Mouse (Mus musculus): Measurements from ENCODE around the gene Hoxc12.

Hoxc12 gene

DNA sequence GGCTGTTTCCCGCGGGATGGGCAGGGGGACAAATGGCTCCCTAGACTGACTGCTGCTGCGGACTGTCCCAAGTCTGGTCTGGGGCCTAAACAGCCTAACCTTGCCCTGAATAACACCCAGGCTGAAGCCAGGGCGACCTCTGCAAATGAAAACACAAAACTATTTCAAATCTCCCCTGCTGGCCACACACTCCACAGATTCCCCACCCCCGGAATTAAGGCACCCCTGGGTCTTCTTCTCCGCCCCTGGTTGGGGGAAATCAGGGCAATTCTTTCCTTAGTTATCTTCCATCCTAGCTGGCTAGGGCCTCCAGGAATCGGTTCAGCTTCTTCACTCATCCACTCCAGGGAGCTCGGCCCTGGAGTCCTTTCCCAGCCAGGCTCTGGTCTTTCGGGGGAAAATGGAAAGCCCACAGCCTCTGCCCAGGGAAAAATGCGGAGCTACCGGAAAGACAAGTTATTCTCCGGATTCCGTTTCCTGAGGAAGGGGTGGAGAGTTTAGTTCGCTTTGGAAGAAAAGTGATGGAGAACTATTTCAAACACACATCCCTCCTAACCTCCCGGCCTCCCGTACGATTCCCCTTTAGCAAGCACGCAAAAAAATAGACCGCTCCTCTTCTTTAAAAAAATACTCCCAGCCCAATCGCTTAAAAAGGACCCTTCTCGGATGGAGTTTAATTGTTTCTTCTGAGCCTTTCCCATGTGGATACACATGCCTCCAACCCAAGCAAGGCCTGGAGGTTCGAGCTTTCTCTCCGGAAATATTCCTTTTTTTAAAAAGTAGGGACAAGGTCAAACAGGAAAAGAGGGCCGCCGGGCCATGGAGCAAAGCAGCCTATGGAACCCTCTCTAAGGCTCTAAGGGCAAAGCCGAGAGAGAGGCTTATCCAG lies 28.7 kb downstream of the Hoxc12 start:
- DNase-seq, result no peak

DNA sequence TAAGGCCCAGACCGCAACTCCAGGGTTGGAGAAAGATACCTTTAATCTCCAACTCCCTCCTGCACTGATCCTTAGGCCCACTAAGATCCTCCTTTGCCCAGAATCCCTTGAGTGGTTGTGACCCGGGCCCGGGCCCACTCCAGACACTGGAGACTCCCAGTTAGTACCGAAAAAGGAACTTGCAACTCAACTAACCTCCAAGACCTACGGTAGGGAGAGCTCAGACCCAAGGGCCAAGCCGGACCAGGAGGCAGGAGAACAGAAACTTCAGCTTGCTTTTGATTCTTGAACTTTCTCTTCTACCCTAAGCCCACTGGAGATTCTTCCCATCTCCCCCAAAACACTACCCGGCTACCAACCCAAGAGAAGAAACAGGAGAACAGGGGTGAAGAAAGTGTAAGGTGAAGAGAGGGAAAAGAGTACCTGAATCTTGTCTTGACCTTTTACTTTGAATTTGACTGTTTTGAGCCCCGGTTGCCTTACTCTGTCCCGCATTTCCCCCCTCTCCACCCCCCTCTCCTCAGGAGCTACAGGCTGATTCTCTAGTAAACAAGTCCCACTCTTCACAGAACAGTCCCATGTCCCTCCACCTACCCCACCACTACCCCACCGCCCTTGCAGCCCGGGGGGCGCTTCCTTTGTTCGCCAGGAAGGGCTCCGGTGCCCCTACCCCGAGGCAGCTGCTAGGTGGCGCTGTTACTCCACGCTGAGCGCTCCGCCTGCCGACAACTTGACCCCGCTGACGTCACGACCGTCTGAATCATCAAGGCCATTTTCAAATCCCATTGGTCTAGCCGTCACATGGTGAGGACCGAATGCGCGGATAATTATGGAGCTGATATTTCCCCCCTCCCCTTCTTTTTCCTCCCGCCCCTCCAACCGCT lies 29.6 kb downstream of the Hoxc12 start:
- peak; percentile 96 for DNase-seq

DNA sequence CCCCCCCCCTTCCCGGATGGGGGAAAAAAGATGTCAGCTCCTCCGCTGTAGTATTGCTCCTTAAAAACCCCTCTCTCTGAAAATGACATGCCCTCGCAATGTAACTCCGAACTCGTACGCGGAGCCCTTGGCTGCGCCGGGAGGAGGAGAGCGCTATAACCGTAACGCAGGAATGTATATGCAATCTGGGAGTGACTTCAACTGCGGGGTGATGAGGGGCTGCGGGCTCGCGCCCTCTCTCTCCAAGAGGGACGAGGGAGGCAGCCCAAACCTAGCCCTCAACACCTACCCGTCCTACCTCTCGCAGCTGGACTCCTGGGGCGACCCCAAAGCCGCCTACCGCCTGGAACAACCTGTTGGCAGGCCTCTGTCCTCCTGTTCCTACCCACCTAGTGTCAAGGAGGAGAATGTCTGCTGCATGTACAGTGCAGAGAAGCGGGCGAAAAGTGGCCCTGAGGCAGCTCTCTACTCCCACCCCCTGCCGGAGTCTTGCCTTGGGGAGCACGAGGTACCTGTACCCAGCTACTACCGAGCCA lies 30.3 kb downstream of the Hoxc12 start, which contains the start of gene Hoxc10:
TSS of gene Hoxc10 (plus strand) at position 21 of the 536 bp plus-strand sequence.
- no peak for DNase-seq

DNA sequence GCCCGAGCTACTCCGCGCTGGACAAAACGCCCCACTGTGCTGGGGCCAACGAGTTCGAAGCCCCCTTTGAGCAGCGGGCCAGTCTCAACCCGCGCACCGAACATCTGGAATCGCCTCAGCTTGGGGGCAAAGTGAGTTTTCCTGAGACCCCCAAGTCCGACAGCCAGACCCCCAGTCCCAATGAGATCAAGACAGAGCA lies 30.7 kb downstream of the Hoxc12 start, which contains the start of gene Hoxc5:
TSS of gene Hoxc5 (plus strand) at position 132 of the 199 bp plus-strand sequence.
- no peak for DNase-seq

DNA sequence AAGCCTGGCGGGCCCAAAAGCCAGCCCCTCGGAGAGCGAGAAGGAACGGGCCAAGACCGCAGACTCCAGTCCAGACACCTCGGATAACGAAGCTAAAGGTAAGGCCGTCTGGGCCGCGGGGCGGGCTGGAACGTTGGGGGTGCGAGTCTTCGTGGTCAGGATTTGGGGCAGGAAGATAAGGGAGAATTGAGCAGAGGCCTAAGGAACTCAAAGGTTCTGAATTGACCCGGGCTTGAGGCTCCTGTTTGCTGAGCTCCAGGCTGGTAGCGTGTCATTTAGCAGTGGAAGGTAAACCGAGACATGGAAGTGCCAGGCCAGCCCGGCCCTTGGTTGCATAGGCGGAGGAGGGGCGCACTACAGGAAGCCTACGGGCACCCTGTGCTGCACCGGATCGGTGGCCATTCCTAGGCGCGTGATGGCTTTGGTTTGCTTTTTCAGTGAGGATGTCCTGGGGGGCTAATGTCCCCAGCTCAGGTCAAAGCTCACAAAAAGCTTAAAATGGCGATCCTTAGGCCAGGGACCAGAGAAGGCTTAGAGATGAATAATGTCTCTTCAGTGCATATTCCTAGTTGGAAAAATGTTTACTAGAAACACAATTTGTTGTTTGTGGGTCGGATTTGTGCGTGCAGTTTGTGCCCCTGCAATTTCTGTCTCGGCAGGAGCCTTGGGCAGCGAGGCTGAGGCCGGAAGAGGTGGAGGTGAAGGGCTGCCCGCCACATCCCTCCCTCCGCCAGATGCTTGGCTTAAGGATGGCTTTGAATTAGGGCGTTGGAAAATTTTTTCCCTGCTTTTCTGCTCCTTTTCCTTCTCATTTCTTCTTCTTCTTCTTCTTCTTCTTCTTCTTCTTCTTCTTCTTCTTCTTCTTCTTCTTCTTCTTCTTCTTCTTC lies 31.2 kb downstream of the Hoxc12 start:
- no peak for DNase-seq

DNA sequence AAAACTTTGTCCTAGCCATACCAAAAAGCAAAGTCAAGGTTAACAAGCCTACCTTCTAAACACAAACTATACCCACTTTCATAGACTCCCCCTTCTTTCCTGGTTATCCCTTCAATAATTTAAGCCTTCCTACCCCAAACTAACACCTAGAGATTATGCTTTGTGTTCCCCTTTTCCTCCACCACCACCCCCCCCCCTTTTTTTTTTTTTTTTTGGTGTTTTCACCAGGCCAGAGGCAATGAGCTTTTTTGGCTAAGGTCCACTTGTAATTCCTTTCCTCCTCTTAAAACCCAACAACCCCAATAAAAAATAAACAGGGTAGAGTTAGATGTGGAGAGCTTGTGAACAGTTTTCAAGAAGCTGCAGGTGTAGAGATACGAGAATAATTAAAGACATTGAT lies 32.7 kb downstream of the Hoxc12 start:
- no peak for DNase-seq

DNA sequence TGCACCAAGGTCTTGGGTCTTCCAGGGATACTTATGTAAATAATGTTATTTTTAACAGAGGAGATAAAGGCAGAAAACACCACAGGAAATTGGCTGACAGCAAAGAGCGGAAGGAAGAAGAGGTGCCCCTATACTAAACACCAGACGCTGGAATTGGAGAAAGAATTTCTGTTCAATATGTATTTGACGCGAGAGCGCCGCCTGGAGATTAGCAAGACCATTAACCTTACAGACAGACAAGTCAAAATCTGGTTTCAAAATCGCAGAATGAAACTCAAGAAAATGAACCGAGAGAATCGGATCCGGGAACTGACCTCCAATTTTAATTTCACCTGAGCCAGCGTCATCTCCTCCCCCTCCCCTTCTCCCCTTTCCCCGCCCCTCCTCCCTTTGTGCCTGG lies 34.2 kb downstream of the Hoxc12 start:
- DNase-seq, result no peak

DNA sequence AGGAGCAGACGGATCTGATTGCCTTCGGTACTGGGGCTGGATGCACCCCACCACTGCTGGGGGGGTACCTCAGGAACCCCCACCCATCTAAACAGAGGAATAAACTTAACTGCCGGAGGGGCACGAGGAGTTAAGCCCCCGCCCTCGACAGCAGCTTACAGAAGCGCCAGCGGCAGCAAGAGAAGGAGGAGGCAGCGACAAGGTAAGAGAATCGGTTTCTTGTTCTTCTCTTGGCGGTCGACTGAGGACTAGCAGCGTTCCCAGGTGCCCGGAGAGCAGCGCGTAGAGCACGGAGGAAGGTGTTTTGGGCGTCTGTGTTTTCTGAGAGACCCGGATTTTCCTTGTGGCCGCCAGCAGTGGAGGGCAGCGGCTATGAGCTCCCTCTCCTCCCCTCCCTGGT lies 35.7 kb downstream of the Hoxc12 start:
- no peak for DNase-seq

DNA sequence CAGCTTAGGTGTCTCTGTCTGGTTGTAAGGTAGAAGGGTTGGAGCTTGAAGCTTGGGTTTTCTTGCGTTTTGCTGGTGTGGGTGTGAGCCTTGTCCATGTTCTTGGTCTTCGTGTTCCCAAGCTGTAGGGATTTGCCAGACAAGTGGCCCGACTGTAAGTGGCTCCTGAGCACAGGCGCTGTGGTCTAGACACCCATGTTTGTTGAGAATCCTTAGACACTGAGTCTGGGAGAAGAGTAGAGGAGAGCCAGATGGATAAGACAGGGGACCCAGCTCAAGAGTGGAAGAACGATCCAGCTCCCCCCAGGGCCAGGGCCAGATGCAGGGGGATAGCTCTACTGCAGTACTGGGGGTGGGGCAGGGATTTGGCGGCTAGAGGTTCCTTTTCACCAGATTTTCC lies 36.2 kb downstream of the Hoxc12 start:
- DNase-seq, result no peak

DNA sequence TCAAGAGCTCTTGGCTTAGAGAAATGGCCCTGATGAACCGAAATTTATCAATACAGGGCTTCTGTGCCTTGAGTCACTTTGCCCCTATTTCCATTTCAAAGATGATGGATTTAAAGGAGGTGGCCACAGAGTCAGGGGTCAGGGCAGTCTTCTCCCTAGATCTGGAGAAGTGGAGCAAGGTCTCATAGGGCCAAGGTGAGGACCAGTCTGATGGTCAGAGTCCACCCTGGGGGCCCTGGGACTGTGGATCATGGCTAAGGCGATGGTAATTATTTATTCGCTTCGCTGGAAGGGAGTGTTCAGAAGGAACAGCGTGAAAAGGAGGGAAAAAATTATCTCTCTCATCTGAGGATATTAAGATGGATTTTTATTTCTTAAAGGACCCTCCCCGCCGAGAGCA lies 38.5 kb downstream of the Hoxc12 start:
- DNase-seq, result no peak

DNA sequence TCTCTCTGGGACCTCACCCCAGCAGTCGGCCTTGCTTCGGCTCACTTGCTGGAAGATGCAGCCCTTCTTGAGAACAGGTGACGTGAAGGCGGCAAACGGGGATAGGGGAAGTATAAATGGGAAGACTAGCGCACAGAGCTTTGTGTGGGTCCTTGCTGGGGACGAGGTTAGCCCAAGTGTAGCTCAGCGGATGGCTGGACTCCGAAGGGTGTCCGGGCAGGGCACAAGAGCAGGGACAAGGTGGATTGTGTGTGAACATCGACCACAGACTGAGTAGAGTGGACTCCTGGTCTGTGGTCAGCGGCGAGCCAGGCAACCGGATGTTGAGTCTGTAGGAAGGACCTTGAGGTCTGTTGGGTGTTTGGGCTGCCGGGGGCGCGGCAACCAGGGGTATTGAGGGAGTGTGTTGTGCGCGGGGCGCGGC lies 39.1 kb downstream of the Hoxc12 start:
- DNase-seq, result no peak

DNA sequence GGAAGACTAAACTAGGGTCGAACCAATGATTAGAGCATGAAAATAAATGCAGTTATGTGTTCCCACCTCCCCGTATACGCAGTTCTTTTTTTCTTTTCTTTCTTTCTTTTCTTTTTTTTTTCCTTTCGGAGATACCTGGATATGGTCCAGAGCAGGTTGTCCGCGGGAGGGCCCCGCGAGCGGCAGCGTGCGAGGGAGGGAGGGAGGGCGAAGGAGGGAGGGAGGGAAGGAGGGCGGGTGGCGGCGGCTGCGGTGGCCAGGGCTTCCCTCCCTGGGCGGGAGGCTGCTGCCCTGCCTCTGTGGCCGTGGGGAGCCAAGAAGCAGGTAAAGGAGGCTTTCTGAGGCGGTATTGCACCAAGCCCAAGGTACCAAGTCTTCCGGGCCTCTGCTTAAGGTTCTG lies 39.6 kb downstream of the Hoxc12 start, which contains the start of gene Hoxc9:
TSS of gene Hoxc9 (plus strand) at position 269 of the 400 bp plus-strand sequence.
- no peak for DNase-seq

DNA sequence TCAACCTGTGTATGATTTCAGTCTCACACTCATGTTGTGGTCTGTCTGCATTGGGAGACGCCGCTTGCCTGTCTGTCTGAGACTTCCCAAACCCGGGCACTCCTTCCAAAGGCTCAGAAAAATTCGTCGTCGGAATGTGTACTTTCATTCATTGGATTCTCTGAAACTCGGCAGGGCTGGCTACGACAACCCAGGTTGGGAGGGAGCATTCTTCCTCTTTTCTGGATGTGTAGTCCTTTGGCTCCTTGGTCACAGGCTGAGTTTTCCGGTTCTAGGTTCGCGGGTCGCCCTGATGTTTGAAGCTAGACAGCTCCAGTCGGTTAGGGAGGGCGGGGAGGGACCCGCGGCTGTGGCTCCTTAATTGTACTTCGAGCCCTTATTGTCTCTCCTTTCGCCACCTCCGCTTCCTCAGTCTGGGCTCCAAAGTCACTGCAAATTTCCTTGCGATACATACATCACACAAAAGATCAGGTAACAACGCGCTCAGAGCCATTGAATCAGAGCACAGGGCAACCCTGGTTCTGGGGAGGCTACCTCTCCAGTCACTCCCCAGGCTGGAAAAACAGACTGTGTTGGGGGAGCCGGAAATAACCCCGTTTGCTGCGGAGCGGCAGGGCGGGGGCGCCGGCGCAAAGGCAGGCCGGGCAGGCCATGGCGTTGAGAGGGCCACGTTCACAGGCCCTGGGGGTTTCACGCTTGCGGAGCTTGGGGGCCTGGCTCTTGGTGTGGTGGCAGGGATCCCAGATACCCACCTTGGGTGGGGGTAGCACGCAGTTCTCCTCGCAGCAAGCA lies 40.3 kb downstream of the Hoxc12 start:
- DNase-seq, result no peak

DNA sequence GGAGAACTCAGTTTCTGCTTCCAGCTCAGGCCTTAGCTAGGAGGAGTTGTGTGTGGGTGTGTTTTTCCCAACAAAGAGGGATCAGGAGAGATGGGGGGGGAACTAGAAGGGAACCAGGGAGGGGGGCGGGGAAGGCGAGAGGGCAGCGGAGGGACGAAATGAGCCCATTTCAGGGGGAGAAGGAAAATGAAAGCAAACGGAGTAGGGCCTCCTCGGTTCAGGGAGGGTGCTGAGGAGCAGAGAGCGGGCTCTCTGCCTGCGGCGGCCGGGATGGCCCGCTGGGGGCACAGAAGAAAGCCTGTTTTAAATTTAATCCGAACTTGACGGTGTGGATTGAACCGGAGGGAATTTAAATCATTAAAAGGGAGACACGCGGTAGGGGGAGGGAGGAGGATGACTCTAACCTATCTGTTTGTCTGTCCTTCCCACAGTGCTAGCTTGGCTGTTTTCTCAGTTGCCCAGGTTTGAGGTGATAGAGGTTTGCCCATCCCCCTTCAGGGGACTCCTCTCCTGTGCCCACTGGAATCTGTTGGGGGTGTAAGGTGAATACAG lies 40.9 kb downstream of the Hoxc12 start:
- no peak for DNase-seq

DNA sequence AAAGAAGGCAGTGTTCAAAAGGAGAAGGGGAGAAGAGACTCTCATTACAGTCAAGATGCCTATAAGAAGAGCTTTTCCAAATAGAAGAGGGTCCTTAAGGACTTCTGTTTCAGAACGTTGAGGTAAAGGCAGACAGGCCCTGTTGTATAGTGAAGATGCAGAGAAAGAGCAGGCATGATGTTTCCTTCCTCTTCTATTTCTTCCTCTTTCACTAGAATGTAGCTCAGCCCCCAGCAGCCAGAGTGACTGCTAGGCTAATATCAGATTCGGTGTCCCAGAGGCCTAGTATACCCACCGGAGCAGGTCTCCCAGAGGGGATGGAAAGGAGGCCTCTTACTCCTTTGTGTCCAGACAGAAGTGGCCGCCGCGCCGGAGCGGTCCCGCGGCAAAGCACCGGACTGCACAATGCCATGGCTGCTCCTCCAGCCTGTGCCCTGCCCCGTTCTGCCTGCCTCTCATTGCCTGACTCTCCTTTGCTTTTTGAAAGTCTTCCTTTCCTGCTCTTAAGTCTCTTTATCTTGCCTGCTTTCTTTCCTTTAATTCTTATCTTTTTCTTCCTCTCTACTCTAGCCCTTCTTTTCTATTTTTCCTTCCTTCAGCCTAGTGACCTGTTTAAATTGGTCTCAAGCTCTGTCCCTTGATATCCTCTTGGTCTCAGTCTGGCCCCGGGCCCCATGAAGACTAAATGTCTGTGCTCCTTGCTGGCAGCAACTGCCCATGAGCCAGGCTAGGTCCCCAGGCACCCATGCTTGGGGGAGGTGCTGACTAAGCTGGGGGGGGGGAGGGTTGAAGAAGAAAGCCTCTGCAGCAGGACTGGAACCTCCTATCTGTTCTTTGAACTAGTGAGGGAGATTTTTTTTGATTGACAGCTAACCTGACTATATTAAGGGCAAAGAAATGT lies 42.3 kb downstream of the Hoxc12 start:
- DNase-seq, result no peak

DNA sequence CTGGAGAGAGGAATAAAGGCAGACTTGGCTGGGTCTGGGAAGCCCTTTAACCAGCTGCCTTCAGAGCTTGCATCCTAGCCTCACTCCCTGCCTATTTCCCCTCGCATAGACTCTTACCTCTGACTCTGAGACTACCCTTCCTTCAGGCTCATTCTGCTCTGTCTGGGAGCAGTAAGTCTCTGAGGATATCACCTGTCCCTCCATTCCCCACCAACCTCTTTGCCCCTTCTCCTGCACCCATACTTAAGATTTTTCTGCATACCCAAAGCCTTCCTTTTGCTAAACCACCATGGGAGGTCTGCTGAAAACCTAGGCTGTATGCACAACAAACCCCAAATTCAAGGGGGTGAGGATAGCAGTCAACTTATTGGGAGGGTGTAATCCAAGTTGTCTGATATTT lies 43.4 kb downstream of the Hoxc12 start:
- DNase-seq, result no peak

DNA sequence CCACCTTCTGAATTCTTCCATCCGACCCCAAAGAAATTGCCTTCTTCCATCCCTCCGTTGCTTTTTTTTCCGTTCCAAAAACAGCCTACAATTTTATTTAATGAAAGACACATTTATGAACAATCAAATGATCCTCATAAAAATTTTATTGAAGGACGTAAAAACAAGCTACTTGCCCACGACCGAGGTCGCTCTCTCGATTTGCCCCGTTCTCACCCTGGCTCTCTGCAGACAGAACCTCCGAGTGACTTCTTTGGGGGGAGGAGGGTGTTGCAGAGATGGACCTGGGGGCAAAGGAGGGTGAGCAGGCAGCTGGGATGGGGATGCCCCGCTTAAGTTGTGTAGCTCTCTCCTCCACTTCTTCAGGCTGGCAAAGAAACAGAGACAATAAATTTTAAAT lies 43.8 kb downstream of the Hoxc12 start:
- DNase-seq, result no peak

DNA sequence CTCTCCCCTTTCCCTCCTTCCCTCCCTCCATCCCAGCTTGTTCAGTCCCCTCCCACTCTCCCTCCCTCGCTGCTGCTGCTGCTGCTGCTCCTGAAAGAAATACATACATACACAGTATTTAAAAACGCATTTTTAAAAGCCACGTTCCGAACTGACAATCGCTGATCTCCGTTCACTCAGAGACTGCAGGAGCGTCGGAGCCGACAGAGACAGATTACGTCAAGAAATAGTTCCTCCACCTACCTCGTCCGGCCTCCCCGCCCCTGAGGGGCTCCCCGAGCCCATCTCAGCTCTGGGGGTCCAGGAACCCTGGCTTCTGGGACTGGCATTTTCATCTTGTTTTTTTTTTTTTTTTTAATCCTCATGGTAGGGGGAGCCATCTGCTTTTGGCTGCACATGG lies 44.4 kb downstream of the Hoxc12 start:
- DNase-seq, result no peak

DNA sequence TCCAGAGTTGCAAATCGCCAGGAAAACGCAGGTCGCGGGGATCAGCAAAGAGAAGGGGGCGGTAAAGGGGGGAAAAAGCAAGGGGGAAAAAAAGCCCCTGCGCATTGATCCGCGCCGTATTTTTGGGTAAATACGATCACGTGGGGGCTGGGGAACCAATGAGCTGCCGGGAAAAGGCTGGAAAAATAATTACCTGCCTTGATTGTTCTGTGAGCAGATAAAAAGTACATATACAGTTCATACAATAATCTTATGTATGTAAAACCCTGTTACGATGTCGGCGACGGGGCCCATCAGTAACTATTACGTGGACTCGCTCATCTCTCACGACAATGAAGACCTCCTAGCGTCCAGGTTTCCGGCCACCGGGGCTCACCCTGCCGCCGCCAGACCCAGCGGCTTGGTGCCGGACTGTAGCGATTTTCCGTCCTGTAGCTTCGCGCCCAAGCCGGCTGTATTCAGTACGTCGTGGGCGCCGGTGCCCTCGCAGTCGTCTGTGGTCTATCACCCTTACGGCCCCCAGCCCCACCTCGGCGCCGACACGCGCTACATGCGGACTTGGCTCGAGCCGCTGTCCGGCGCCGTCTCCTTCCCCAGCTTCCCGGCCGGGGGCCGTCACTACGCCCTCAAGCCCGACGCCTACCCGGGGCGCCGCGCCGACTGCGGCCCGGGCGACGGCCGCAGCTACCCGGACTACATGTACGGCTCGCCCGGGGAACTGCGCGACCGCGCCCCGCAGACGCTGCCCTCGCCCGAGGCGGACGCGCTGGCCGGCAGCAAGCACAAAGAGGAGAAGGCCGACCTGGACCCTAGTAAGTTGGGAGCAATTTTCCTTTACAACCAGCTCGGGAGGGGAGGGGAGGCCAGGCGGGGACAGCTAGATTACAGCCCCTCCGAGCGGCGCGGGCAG lies 45.1 kb downstream of the Hoxc12 start:
- DNase-seq, result no peak
